Mouse (Mus musculus) heart, adult 2 months (tissue): ENCODE data around the gene Lrrc27. TPM values are rescaled to one million over a fixed set of nuclear protein-coding genes. Genes with fewer than 3 reads are reported as not detected.
A peak's percentile ranks its signal among the peaks of the same experiment; 100 is the strongest.

ENCODE experiments used
- DNase-seq, 2 experiments: peaks; one replicate each; pipeline ENCODE4 v3.0.0; 2021
- H3K27ac ChIP-seq: fragments of 200-600 bp; 2 replicates; pipeline ENCODE4 v1.8.1; 2022
- H3K27me3 ChIP-seq: fragments of 200-500 bp; 2 replicates; pipeline ENCODE4 v1.6.1; 2012; ENCODE audit warnings: mild to moderate bottlenecking, low read length, inconsistent platforms, mixed read lengths; ENCODE audit not compliant: control insufficient read depth, insufficient read depth
- H3K36me3 ChIP-seq: fragments of 200-500 bp; 2 replicates; pipeline ENCODE4 v1.6.1; 2012; ENCODE audit warnings: low read length, inconsistent platforms; ENCODE audit not compliant: control insufficient read depth, insufficient read depth
- H3K4me1 ChIP-seq: fragments of 200-500 bp; 2 replicates; pipeline ENCODE4 v1.6.1; 2011; ENCODE audit warnings: low read length; ENCODE audit not compliant: control insufficient read depth, insufficient read depth
- H3K4me3 ChIP-seq: fragments of 200-600 bp; 2 replicates; pipeline ENCODE4 v1.8.1; 2022
- H3K79me2 ChIP-seq: fragments of 200-500 bp; replicated peaks from 2 replicates; pipeline ENCODE4 v1.6.1; 2012; ENCODE audit warnings: mild to moderate bottlenecking, inconsistent platforms, low read length, moderate library complexity, mixed read lengths; ENCODE audit not compliant: control insufficient read depth, insufficient read depth
- H3K9ac ChIP-seq: fragments of 200-500 bp; 2 replicates; pipeline ENCODE4 v1.6.1; 2012; ENCODE audit warnings: low read depth, mild to moderate bottlenecking, control low read depth, inconsistent platforms, low read length, mixed read lengths
- CTCF ChIP-seq: fragments of 200-600 bp; IDR thresholded peaks from 2 replicates; pipeline ENCODE4 v1.8.1; 2022; ENCODE audit warnings: antibody characterized with exemption, mild to moderate bottlenecking, moderate library complexity
- EP300 ChIP-seq: fragments of 200-500 bp; IDR thresholded peaks from 2 replicates; pipeline ENCODE4 v1.6.1; 2011; ENCODE audit warnings: low read depth, low read length, control low read depth; ENCODE audit not compliant: insufficient read depth
- POLR2A ChIP-seq: fragments of 200-500 bp; IDR thresholded peaks from 2 replicates; pipeline ENCODE4 v1.6.1; 2011; ENCODE audit warnings: mild to moderate bottlenecking, low read depth, low read length, control low read depth; ENCODE audit not compliant: insufficient read depth
- WGBS: fragments of 180-500 bp; shearing (Covaris S2); methylation state at CpG from one replicate; pipeline ENCODE4 v1.1.7; 2018; 5-methylcytosine and 5-hydroxymethylcytosine counted together
- intact Hi-C: fragments of 180-260 bp; cut with DNase I; formaldehyde crosslinking; loops from one replicate; pipeline ENCODE4 v1.15.1; 2025
- polyA plus RNA-seq: library from polyadenylated mRNA; depleted of rRNA; stranded (reverse); fragments of >200 nt; gene quantifications from 2 replicates; pipeline ENCODE4 v1.2.3, GENCODE M21; 2012
- total RNA-seq, 2 experiments: library from RNA; stranded (reverse); gene quantifications; 2 replicates each; pipeline ENCODE4 v1.2.3; 2021

The Lrrc27 gene
- total and polyA plus RNA-seq, 3 experiments, result 13.3 to 20.6 (median 18.9) TPM

DNA sequence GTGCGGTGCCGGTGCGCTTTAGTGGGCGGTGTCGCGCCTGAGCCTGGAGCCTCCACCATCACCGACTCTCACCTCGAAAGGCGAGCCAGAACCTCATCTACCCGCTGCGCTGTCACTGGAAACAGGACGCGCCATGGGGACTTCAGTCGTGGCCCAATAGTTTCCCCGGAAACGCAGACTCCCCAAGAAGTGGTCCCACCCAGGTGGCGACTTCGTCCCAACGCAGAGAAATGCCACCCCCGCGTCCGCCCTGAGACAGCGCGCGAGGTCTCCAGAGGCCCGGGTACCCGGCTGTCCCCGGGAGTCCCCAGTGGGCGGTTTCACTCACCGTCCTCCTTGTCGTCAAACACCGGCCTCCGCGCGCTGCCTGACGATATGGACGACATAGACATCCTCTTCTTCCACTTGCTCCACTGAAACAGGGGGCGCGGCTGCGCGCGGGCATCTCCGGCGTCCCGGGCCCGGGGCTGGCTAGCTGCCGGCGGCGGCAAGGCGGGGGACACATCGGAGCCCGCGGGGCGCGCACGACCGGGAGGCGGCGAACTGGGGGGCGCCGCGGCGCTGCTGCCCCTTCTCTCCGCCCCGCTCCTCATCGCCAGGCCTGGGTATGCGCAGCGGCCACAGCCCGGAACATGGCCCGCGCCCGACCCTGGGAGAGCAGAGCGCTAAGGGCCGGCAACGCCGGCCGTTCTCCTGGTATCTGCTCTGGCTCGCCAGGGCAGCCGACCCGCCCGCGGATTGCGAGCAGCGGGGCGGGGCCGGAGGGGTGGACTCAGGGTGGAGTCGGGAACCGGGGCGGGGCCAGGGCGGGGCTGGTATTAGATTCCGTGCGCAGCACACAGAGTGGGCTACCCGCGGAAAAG is 24.8 kb upstream of the Lrrc27 start:
- Histone ChIP-seq H3K4me3 (peak overlapping the region; percentile 55), H3K79me2 (no peaks in the 10 kb centered on the region), H3K27ac (no peak overlapping the region), H3K27me3 (peaks cover 4% of the 10 kb centered on the region; the same call in 1 of the 2 replicates), H3K4me1 (peaks cover 1% of the 10 kb centered on the region; the same call in 1 of the 2 replicates), H3K9ac (peak overlapping the region; percentile 79), H3K36me3 (no peaks in the 10 kb centered on the region)
- peak; percentile 81 to 82 for DNase-seq
- intact Hi-C loops, result loop anchor here (5.0 kb wide), 1 partner anchor 41 kb away; no protein-coding TSS in a partner anchor
- TF ChIP-seq POLR2A (no peak), EP300 (no peak), CTCF (no peak)
- under 1% methylated on average over 94 of the region's 94 CpGs for WGBS

- intact Hi-C loops, result loop anchor here (5.0 kb wide), 1 partner anchor 41 kb away; no protein-coding TSS in a partner anchor
These were observed 24.1 kb upstream of the Lrrc27 start for GRCm38 (mm10) chr7:139188634-139189207.

GRCm38 (mm10) chr7:139190616-139191015 is 22.2 kb upstream of the Lrrc27 start:
- H3K4me3 ChIP-seq, result no peak overlapping the region
- no peak overlapping the region for H3K27ac ChIP-seq
- H3K4me1 ChIP-seq, result peaks cover 1% of the 10 kb centered on the region; the same call in 1 of the 2 replicates
- no peak overlapping the region for H3K9ac ChIP-seq
- TF ChIP-seq CTCF (no peak), POLR2A (no peak), EP300 (no peak)
- intact Hi-C loops, result no loop called here
- WGBS, result 54% methylated on average over 4 of the region's 4 CpGs
- H3K27me3 ChIP-seq, result peaks cover 4% of the 10 kb centered on the region; the same call in 1 of the 2 replicates
- no peaks in the 10 kb centered on the region for H3K36me3 ChIP-seq
- H3K79me2 ChIP-seq, result no peaks in the 10 kb centered on the region
- DNase-seq, result no peak

More at GRCm38 (mm10) chr7:139188634-139189207, 24.1 kb upstream of the Lrrc27 start:
- TF ChIP-seq POLR2A (no peak), CTCF (0 out of 2 replicates have a peak, but pooled peaks have one; percentile 15)
- no peak for DNase-seq
- Histone ChIP-seq H3K27ac (no peak overlapping the region), H3K79me2 (no peaks in the 10 kb centered on the region), H3K4me3 (peak overlapping the region; percentile 55), H3K27me3 (peaks cover 4% of the 10 kb centered on the region; the same call in 1 of the 2 replicates), H3K9ac (no peak overlapping the region), H3K4me1 (peaks cover 1% of the 10 kb centered on the region; the same call in 1 of the 2 replicates), H3K36me3 (no peaks in the 10 kb centered on the region)
- 5% methylated on average over 23 of the region's 23 CpGs for WGBS

- H3K79me2 ChIP-seq, result no peaks in the 10 kb centered on the region
- no peak overlapping the region for H3K27ac ChIP-seq
- peaks cover 1% of the 10 kb centered on the region; the same call in 1 of the 2 replicates for H3K4me1 ChIP-seq
- H3K36me3 ChIP-seq, result no peaks in the 10 kb centered on the region
- no peak for DNase-seq
- no peak for TF ChIP-seq POLR2A
- peak; percentile 58 for TF ChIP-seq CTCF
- no peak for TF ChIP-seq EP300
- no peak overlapping the region for H3K9ac ChIP-seq
- intact Hi-C loops, result no loop called here
- WGBS, result 70% methylated on average over 6 of the region's 6 CpGs
- H3K27me3 ChIP-seq, result peaks cover 4% of the 10 kb centered on the region; the same call in 1 of the 2 replicates
- H3K4me3 ChIP-seq, result no peak overlapping the region
These were observed 21.2 kb upstream of the Lrrc27 start for GRCm38 (mm10) chr7:139191619-139192018.

DNA sequence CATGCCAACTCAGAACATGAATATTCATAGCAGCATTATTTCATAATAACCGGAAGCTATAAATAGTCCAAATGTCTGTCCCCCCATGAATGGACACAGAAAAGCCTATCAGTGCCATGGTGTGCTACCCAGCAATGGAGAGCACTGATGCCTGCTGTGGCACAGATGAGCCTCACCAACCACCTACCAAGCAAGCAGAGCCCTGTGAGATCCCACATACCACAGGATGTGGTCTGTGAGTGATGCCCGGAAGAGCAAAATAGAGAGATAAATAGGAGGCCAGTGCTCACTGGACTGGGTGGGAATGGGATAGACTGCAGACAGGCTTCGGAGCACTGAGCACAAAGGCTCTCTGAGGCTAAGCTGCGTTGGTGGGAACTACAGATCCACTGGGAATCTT is 15.8 kb upstream of the Lrrc27 start:
- Histone ChIP-seq H3K79me2 (no peaks in the 10 kb centered on the region), H3K4me3 (no peak overlapping the region), H3K36me3 (no peaks in the 10 kb centered on the region), H3K9ac (no peak overlapping the region), H3K27ac (no peak overlapping the region), H3K27me3 (no peaks in the 10 kb centered on the region), H3K4me1 (no peaks in the 10 kb centered on the region)
- DNase-seq, result no peak
- TF ChIP-seq EP300, result no peak
- no peak for TF ChIP-seq CTCF
- TF ChIP-seq POLR2A, result no peak
- WGBS, result 47% methylated on average over 4 of the region's 4 CpGs
- intact Hi-C loops, result no loop called here

DNA sequence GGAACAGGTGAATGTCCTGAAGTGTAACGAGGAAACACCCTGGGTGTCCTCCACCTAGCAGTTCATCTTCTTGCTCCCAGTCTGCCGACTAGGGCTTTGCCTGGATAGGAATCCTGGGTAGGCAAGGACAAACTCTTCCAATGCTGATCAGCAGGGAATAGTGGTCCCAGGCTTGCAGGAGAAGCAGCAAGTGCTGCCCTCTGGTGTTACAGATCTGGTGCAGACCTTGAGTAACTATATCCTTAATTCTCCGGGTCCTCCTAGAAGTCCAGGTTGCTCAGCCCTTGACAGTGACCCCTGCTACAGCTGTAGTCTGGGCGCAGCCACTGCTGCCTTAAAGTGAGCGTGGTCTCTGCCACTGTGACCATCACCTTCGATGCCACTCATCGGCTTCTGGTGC is 12.7 kb upstream of the Lrrc27 start:
- Histone ChIP-seq H3K79me2 (no peaks in the 10 kb centered on the region), H3K9ac (no peak overlapping the region), H3K27ac (no peak overlapping the region), H3K4me1 (no peaks in the 10 kb centered on the region), H3K4me3 (no peak overlapping the region), H3K36me3 (no peaks in the 10 kb centered on the region), H3K27me3 (no peaks in the 10 kb centered on the region)
- intact Hi-C loops, result loop anchor here (5.0 kb wide), 1 partner anchor 78 kb away; no protein-coding TSS in a partner anchor
- 19% methylated on average over 7 of the region's 7 CpGs for WGBS
- TF ChIP-seq POLR2A, result no peak
- TF ChIP-seq CTCF, result peak; percentile 92
- peak; percentile 53 to 57 for DNase-seq
